Mouse (Mus musculus) stomach, postnatal 0 days (tissue): ENCODE results near the gene Creb3l4. TPM values are rescaled to one million over a fixed set of nuclear protein-coding genes. Genes with fewer than 3 reads are reported as not detected.

Source experiments
- ATAC-seq: fragments of 200-750 bp; cut with Nextera tagmentation; 2 replicates; pipeline ENCODE4 v1.8.0; 2017; ENCODE audit not compliant: low FRiP score, low TSS enrichment
- DNase-seq: peaks from one replicate; pipeline ENCODE4 v3.0.0-alpha.2; 2016; ENCODE audit warnings: low spot score
- H3K27ac ChIP-seq: fragments of 300-500 bp; sonication (generic); replicated peaks from 2 replicates; pipeline ENCODE4 v1.5.1; 2014; ENCODE audit warnings: mild to moderate bottlenecking, control low read depth
- H3K27me3 ChIP-seq: fragments of 300-500 bp; sonication (generic); 2 replicates; pipeline ENCODE4 v1.6.1; 2014; ENCODE audit warnings: low read length; ENCODE audit not compliant: control insufficient read depth, insufficient read depth
- H3K36me3 ChIP-seq: fragments of 300-500 bp; sonication (generic); 2 replicates; pipeline ENCODE4 v1.6.1; 2014; ENCODE audit warnings: low read length, mixed read lengths; ENCODE audit not compliant: control insufficient read depth, insufficient read depth
- H3K4me1 ChIP-seq: fragments of 300-500 bp; sonication (generic); replicated peaks from 2 replicates; pipeline ENCODE4 v1.6.1; 2014; ENCODE audit warnings: antibody characterized with exemption; ENCODE audit not compliant: control insufficient read depth, insufficient read depth
- H3K4me2 ChIP-seq: fragments of 300-500 bp; sonication (generic); replicated peaks from 2 replicates; pipeline ENCODE4 v1.6.1; 2014; ENCODE audit warnings: low read depth, mild to moderate bottlenecking, control low read depth, moderate library complexity
- H3K4me3 ChIP-seq: fragments of 300-500 bp; sonication (generic); 2 replicates; pipeline ENCODE4 v1.5.1; 2014; ENCODE audit warnings: low read depth, low read length, control low read depth
- H3K9ac ChIP-seq: fragments of 300-500 bp; sonication (generic); 2 replicates; pipeline ENCODE4 v1.6.1; 2014; ENCODE audit warnings: mild to moderate bottlenecking, low read length, control low read depth, mixed read lengths
- H3K9me3 ChIP-seq: fragments of 300-500 bp; sonication (generic); 2 replicates; pipeline ENCODE4 v1.6.1; 2016; ENCODE audit warnings: low read length; ENCODE audit not compliant: control insufficient read depth
- CTCF ChIP-seq: IDR thresholded peaks from 2 replicates; pipeline ENCODE4 v1.5.1; 2016; ENCODE audit warnings: antibody characterized with exemption, low read depth, mild to moderate bottlenecking, moderate library complexity
- EP300 ChIP-seq: optimal IDR thresholded peaks from 2 replicates; pipeline ENCODE3; 2016; ENCODE audit warnings: antibody characterized with exemption
- WGBS: fragments of 180-500 bp; shearing (Covaris S2); extraction: QIAGEN DNeasy Blood & Tissue Kit; methylation state at CpG from one replicate; pipeline ENCODE4 v1.1.7; 2014; 5-methylcytosine and 5-hydroxymethylcytosine counted together
- polyA plus RNA-seq: library from polyadenylated mRNA; unstranded; fragments of >200 nt; fragmentation: Nextera tagmentation; extraction: Ambion mirVana; gene quantifications from 2 replicates; pipeline ENCODE4 v1.2.1, GENCODE M21; 2015

Gene Creb3l4
- polyA plus RNA-seq, 1 experiment from 2014 or later = 41.9 TPM

DNA sequence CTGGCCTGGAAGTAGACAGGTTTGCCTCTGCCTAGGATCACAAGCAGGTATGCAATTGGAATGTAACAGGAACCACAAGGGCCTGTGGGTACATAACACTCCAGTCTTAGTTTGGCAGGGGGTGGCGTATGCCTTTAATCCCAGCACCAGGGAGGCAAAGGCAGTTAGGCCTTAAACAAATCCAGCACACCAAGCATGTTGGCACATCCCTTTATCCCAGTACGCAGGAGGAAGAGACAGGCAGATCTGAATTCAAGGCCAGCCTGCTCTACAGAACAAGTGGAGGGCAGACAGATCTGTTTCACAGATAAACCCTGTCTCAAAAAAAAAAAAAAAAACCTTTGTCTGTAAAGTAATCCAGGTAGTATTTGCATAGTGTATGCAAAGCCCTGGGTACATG, 34.6 kb downstream of the Creb3l4 start:
- Histone ChIP-seq H3K4me1 (peaks cover 4% of the 10 kb centered on the region; the same call in 1 of the 2 replicates), H3K27me3 (no peaks in the 10 kb centered on the region), H3K4me2 (no peak overlapping the region), H3K9me3 (no peaks in the 10 kb centered on the region), H3K4me3 (no peak overlapping the region), H3K27ac (no peak overlapping the region), H3K9ac (no peak overlapping the region), H3K36me3 (peaks cover 6% of the 10 kb centered on the region)
- WGBS = 67% methylated on average over 2 of the region's 2 CpGs
- ATAC-seq (no peak), DNase-seq (no peak)
- TF ChIP-seq CTCF (no peak), EP300 (no peak)

DNA sequence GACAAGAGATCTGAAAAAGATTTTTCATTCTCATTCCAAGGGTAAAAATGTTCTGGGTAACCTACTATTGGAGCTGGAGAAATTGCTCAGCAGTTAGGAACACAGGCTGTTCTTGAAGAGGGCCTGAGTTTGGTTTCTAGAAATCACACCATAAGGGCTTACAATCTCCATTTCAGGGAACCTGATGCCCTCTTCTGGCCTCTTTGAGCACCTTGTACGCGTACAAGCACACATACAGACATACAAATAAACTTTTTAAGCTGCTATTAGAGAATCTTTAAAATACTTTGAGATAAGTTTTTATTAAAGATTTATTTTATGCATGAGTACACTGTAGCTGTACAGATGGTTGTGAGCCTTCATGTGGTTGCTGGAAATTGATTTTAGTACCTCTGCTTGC, 38.7 kb downstream of the Creb3l4 start:
- no peak overlapping the region for H3K27ac ChIP-seq
- H3K4me3 ChIP-seq = no peak overlapping the region
- H3K36me3 ChIP-seq = peaks cover 3% of the 10 kb centered on the region; the same call in 1 of the 2 replicates
- TF ChIP-seq CTCF (no peak), EP300 (no peak)
- 97% methylated on average over 2 of the region's 2 CpGs for WGBS
- H3K9me3 ChIP-seq = no peaks in the 10 kb centered on the region
- ATAC-seq = no peak
- H3K4me2 ChIP-seq = no peak overlapping the region
- no peak overlapping the region for H3K9ac ChIP-seq
- H3K4me1 ChIP-seq = no peaks in the 10 kb centered on the region
- no peaks in the 10 kb centered on the region for H3K27me3 ChIP-seq
- no peak for DNase-seq

DNA sequence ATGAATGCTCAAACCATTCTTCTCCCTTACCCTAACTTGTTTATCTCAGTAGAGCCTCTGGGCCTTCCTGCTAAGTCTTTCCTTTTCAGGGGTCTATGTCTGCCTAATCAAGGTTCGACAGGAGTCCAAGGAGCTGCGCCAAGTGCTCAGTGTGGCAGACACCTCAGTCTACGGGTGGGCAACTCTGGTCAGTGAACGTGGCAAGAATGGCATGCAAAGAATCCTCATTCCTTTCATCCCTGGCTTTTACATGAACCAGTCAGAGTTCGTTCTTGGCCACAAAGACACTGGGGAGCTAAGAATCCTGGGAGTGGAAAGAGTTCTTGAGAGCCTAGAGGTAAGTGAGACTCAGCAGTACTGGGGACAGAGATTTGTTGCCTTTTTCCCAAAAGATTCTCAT, 39.7 kb downstream of the Creb3l4 start:
- WGBS = 65% methylated on average over 5 of the region's 5 CpGs

DNA sequence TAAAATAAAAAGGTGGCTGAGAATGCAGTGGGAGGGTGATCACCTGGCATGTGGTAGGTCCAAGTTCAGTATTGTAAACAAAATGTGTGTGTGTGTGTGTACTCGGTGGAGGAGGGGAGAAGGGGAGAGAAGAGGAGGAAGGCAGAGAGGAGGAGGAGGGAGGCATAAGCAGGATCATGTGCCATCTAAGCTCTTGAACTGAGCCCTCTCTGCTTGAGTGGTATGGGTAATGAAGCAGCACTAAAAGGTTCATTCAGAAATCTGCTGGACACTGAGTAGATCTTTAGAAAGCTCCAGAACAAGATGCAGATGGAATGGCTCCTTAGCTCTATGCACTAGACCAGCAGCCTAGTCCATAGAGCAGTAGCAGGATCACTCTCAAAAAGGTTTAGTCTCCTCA, 40.4 kb downstream of the Creb3l4 start:
- Histone ChIP-seq H3K27ac (no peak overlapping the region), H3K36me3 (no peaks in the 10 kb centered on the region), H3K4me2 (no peak overlapping the region), H3K27me3 (no peaks in the 10 kb centered on the region), H3K4me3 (no peak overlapping the region), H3K9me3 (no peaks in the 10 kb centered on the region), H3K4me1 (no peaks in the 10 kb centered on the region), H3K9ac (no peak overlapping the region)
- WGBS = 55% methylated on average over 1 of the region's 1 CpGs
- TF ChIP-seq EP300 (no peak), CTCF (no peak)
- ATAC-seq (no peak), DNase-seq (no peak)

More for the DNA sequence above, 39.7 kb downstream of the Creb3l4 start:
- DNase-seq (no peak), ATAC-seq (no peak)
- Histone ChIP-seq H3K4me3 (no peak overlapping the region), H3K4me2 (no peak overlapping the region), H3K36me3 (peaks cover 2% of the 10 kb centered on the region; the same call in 1 of the 2 replicates), H3K27ac (no peak overlapping the region), H3K9ac (no peak overlapping the region), H3K4me1 (no peaks in the 10 kb centered on the region), H3K9me3 (no peaks in the 10 kb centered on the region), H3K27me3 (no peaks in the 10 kb centered on the region)
- TF ChIP-seq CTCF (no peak), EP300 (no peak)

DNA sequence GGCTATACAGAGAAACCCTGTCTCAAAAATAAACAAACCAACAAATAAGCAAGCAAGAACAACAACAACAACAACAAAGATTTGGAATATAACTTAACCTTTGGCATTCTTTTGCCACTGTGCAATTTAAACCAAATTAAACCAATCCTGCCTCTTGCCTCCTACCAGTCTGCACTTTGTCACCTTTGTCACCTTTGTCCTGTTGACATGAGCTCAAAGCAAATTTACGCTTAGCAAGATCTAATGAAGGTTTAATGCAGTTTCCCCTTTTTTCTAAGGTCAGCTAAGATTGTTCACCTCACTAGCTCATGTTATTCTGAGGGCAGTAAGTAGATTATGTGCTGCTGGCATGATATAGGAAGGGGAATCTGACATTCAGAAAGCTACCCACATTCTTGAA, 45.8 kb downstream of the Creb3l4 start:
- no peak for TF ChIP-seq CTCF
- no peak for TF ChIP-seq EP300
- Histone ChIP-seq H3K4me1 (no peaks in the 10 kb centered on the region), H3K4me2 (no peak overlapping the region), H3K9ac (no peak overlapping the region), H3K36me3 (no peaks in the 10 kb centered on the region), H3K9me3 (no peaks in the 10 kb centered on the region), H3K4me3 (no peak overlapping the region), H3K27me3 (no peaks in the 10 kb centered on the region), H3K27ac (no peak overlapping the region)
- no peak for DNase-seq
- ATAC-seq = no peak
- WGBS = 68% methylated on average over 1 of the region's 1 CpGs

DNA sequence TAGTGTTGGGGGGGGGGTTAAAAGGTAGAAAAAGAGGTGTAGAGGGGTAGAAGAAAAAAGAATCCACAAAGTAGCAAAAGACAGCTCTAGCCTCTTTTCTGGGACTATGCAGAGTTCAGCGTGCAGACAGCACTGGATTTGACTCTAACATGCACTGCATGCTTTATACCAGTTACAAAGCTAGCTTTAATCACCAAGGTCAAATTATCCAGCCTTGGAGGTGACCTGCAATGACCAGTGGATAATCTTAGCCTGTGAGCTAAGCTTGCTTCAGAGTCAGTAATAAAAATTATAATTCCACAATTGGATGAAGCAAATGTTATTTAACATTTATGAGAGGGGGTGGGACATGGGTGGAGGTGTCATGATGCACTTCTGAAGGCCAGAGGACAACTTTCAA, 47.7 kb downstream of the Creb3l4 start:
- Histone ChIP-seq H3K4me1 (no peaks in the 10 kb centered on the region), H3K36me3 (no peaks in the 10 kb centered on the region), H3K27ac (no peak overlapping the region), H3K9me3 (no peaks in the 10 kb centered on the region), H3K4me2 (no peak overlapping the region), H3K9ac (no peak overlapping the region), H3K27me3 (no peaks in the 10 kb centered on the region), H3K4me3 (no peak overlapping the region)
- WGBS = 88% methylated on average over 1 of the region's 1 CpGs
- TF ChIP-seq CTCF (no peak), EP300 (no peak)
- DNase-seq = no peak
- no peak for ATAC-seq
